Mouse (Mus musculus): ENCODE results near the gene Noa1.

Noa1 gene

GRCm38 (mm10) chr5:77253154-77253553 lies 56.7 kb downstream of the Noa1 start:
- DNase-seq (ENCODE audit: low spot score in 2 of 2) = no peak

- no peak for DNase-seq (ENCODE audit: low spot score in 2 of 2)
Observed at GRCm38 (mm10) chr5:77252115-77252827, 57.6 kb downstream of the Noa1 start.

GRCm38 (mm10) chr5:77251656-77252055 lies 58.2 kb downstream of the Noa1 start:
- no peak for DNase-seq (ENCODE audit: low spot score in 2 of 2)

GRCm38 (mm10) chr5:77250083-77250482 lies 59.8 kb downstream of the Noa1 start:
- DNase-seq (ENCODE audit: low spot score in 2 of 2) = no peak

- no peak for DNase-seq (ENCODE audit: low spot score in 2 of 2)
Observed at GRCm38 (mm10) chr5:77245787-77246671, 63.9 kb downstream of the Noa1 start.

GRCm38 (mm10) chr5:77245463-77245786 lies 64.5 kb downstream of the Noa1 start:
- DNase-seq (ENCODE audit: low spot score in 2 of 2) = no peak

- DNase-seq (ENCODE audit: low spot score in 2 of 2) = no peak
Observed at GRCm38 (mm10) chr5:77244331-77244987, 65.4 kb downstream of the Noa1 start.

Data from thymus, postnatal 10 days (tissue).